Mouse (Mus musculus): Measurements from ENCODE around the gene Adap1.

- TF ChIP-seq CTCF (IDR thresholded peaks at IDR 0.05; ENCODE audit: extremely low read depth, insufficient read depth, insufficient read length, insufficient replicate concordance) = no peak
- TF ChIP-seq POLR2A (IDR thresholded peaks at IDR 0.05; ENCODE audit: low read depth, low read length) = no peak
These were observed 28.1 kb upstream of the Adap1 start for GRCm38 (mm10) chr5:139353496-139353895.
